Mouse (Mus musculus) CH12.LX (cell line): ENCODE measurements around the gene Sult2a4.

Source experiments
- CTCF ChIP-seq, 2 experiments: IDR thresholded peaks in 1 of 2; conservative IDR thresholded peaks in 1 of 2; 2 replicates each; pipeline ENCODE4 v1.5.1; 2011 to 2012; ENCODE audit warnings: low read depth in 2 of 2, low read length in 2 of 2, improper control_type of control experiment in 1 of 2, inconsistent platforms in 1 of 2, mild to moderate bottlenecking in 1 of 2, moderate library complexity in 1 of 2
- ELF1 ChIP-seq: IDR thresholded peaks from 2 replicates; pipeline ENCODE4 v1.6.1; 2014; ENCODE audit warnings: low read depth, mild to moderate bottlenecking, inconsistent platforms, low read length, improper control_type of control experiment
- EP300 ChIP-seq: IDR thresholded peaks from 2 replicates; pipeline ENCODE4 v1.6.1; 2011; ENCODE audit warnings: low read length, improper control_type of control experiment
- IRF4 ChIP-seq: IDR thresholded peaks from 2 replicates; pipeline ENCODE4 v1.6.1; 2014; ENCODE audit warnings: low read depth, mild to moderate bottlenecking, inconsistent platforms, low read length, improper control_type of control experiment
- KAT2A ChIP-seq: IDR thresholded peaks from 2 replicates; pipeline ENCODE4 v1.6.1; 2012; ENCODE audit warnings: low read length, improper control_type of control experiment, inconsistent platforms; ENCODE audit not compliant: insufficient replicate concordance
- MAFK ChIP-seq: IDR thresholded peaks from 2 replicates; pipeline ENCODE4 v1.6.1; 2011; ENCODE audit warnings: low read length, improper control_type of control experiment; ENCODE audit not compliant: insufficient replicate concordance
- POLR2A ChIP-seq: IDR thresholded peaks from 2 replicates; pipeline ENCODE4 v1.6.1; 2011; ENCODE audit warnings: low read depth, mild to moderate bottlenecking, improper control_type of control experiment, low read length
- TBP ChIP-seq: conservative IDR thresholded peaks from 2 replicates; pipeline ENCODE4 v1.6.1; 2011; ENCODE audit warnings: low read depth, low read length, improper control_type of control experiment
- TCF12 ChIP-seq: IDR thresholded peaks from 2 replicates; pipeline ENCODE4 v1.6.1; 2014; ENCODE audit warnings: low read depth, mild to moderate bottlenecking, inconsistent platforms, low read length, improper control_type of control experiment
- USF1 ChIP-seq: IDR thresholded peaks from 2 replicates; pipeline ENCODE4 v1.6.1; 2014; ENCODE audit warnings: low read depth, mild to moderate bottlenecking, inconsistent platforms, low read length, improper control_type of control experiment
- USF2 ChIP-seq: conservative IDR thresholded peaks from 2 replicates; pipeline ENCODE4 v1.6.1; 2011; ENCODE audit warnings: low read depth, low read length, improper control_type of control experiment

GRCm38 (mm10) chr7:14013083-14013482 is 23.7 kb upstream of the Sult2a4 start:
- TF ChIP-seq IRF4: no peak
- no peak for TF ChIP-seq KAT2A
- no peak for TF ChIP-seq TCF12
- TF ChIP-seq TBP: no peak
- TF ChIP-seq ELF1: no peak
- TF ChIP-seq USF1: no peak
- TF ChIP-seq MAFK: no peak
- no peak for TF ChIP-seq CTCF (conservative IDR thresholded peaks at IDR 0.05 in 1 of 2, IDR thresholded peaks at IDR 0.05 in 1 of 2; ENCODE audit: low read depth in 2 of 2, low read length in 2 of 2)
- TF ChIP-seq EP300: no peak
- no peak for TF ChIP-seq USF2
- TF ChIP-seq POLR2A: no peak
